Mouse (Mus musculus) hindbrain, postnatal 0 days (tissue): ENCODE measurements around the gene Prkag2. TPM values are rescaled to one million over a fixed set of nuclear protein-coding genes. Genes with fewer than 3 reads are reported as not detected.

Experiments used
- ATAC-seq: fragments of 200-750 bp; cut with Nextera tagmentation; 2 replicates; pipeline ENCODE4 v1.8.0; 2017; ENCODE audit warnings: mild to moderate bottlenecking, moderate TSS enrichment, moderate library complexity
- DNase-seq: peaks from one replicate; pipeline ENCODE4 v3.0.0-alpha.2; 2015; ENCODE audit warnings: low spot score
- H3K27ac ChIP-seq: fragments of 300-500 bp; sonication (generic); 2 replicates; pipeline ENCODE4 v1.5.1; 2014; ENCODE audit warnings: mild to moderate bottlenecking
- H3K27me3 ChIP-seq: fragments of 300-500 bp; sonication (generic); 2 replicates; pipeline ENCODE4 v1.6.1; 2014; ENCODE audit warnings: low read length, mixed read lengths; ENCODE audit not compliant: insufficient read depth
- H3K36me3 ChIP-seq: fragments of 300-500 bp; sonication (generic); 2 replicates; pipeline ENCODE4 v1.6.1; 2014; ENCODE audit warnings: low read length, mixed read lengths; ENCODE audit not compliant: insufficient read depth
- H3K4me1 ChIP-seq: fragments of 300-500 bp; sonication (generic); 2 replicates; pipeline ENCODE4 v1.6.1; 2014; ENCODE audit warnings: antibody characterized with exemption, low read length, mixed read lengths; ENCODE audit not compliant: insufficient read depth
- H3K4me2 ChIP-seq: fragments of 300-500 bp; sonication (generic); 2 replicates; pipeline ENCODE4 v1.6.1; 2014; ENCODE audit warnings: low read depth, mild to moderate bottlenecking, low read length, moderate library complexity, mixed read lengths
- H3K4me3 ChIP-seq: fragments of 300-500 bp; sonication (generic); 2 replicates; pipeline ENCODE4 v1.5.1; 2014; ENCODE audit warnings: low read length
- H3K9ac ChIP-seq: fragments of 300-500 bp; sonication (generic); replicated peaks from 2 replicates; pipeline ENCODE4 v1.6.1; 2014; ENCODE audit warnings: mild to moderate bottlenecking, low read length, moderate library complexity, mixed read lengths
- H3K9me3 ChIP-seq: fragments of 300-500 bp; sonication (generic); 2 replicates; pipeline ENCODE4 v1.6.1; 2016; ENCODE audit warnings: low read length, mixed read lengths
- CTCF ChIP-seq: IDR thresholded peaks from 2 replicates; pipeline ENCODE4 v1.5.1; 2016; ENCODE audit warnings: antibody characterized with exemption, control low read depth, low read depth
- WGBS: fragments of 180-500 bp; shearing (Covaris S2); extraction: QIAGEN DNeasy Blood & Tissue Kit; methylation state at CpG from one replicate; pipeline ENCODE4 v1.1.7; 2014; 5-methylcytosine and 5-hydroxymethylcytosine counted together
- polyA plus RNA-seq: library from polyadenylated mRNA; unstranded; fragments of >200 nt; fragmentation: Nextera tagmentation; extraction: Ambion mirVana; gene quantifications from 2 replicates; pipeline ENCODE4 v1.2.1, GENCODE M21; 2015
- total RNA-seq: library from RNA; depleted of rRNA; stranded (reverse); fragments of >200 nt; gene quantifications from 2 replicates; pipeline ENCODE4 v1.2.3, GENCODE M21; 2014

The Prkag2 gene
- total and polyA plus RNA-seq, 2 experiments from 2014 or later = 38.3 to 86.4 TPM

DNA sequence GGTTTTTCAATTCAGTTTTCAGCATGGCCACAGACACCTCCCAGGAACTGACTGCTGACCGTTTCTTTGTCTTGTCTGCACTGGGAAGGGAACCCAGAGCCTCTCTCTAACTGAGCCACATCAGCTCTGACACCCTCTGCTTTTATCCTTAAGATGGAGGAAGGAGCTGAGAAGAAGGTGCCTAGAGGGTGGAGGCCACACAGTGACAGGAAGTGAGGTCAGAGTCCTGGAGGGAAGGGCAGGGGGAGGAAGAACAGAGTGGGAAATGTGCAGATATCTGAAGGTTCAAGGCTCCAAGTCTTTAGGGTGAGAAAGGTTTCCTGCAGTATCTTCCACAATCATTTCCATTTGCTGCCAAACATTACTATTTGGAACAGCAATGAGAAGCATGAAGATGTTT is 205.6 kb downstream of the Prkag2 start:
- H3K36me3 ChIP-seq = no peaks in the 10 kb centered on the region
- no peak overlapping the region for H3K9ac ChIP-seq
- 58% methylated on average over 1 of the region's 1 CpGs for WGBS
- no peak for TF ChIP-seq CTCF
- H3K4me2 ChIP-seq = no peak overlapping the region
- ATAC-seq (no peak), DNase-seq (no peak)
- H3K4me3 ChIP-seq = no peak overlapping the region
- H3K9me3 ChIP-seq = no peaks in the 10 kb centered on the region
- no peak overlapping the region for H3K27ac ChIP-seq
- no peaks in the 10 kb centered on the region for H3K27me3 ChIP-seq
- no peaks in the 10 kb centered on the region for H3K4me1 ChIP-seq

DNA sequence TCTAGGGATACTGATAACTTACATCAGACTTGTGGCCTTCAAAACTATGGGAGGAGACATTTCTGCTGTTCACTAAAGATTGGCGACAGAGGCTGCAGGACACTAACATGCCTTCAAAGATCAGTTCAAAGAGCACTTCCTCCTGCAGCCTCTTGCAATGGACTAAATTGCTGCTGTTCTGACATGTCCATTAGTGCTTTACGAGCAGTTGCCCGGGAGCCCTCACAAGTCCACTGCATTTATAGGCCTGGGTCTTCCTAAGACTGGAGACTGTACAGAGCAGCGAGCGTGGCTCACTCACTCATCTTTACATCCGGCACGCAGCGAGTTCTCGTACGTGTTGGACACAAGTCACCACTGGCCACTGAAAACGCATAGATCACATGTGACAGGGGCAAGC is 208.0 kb downstream of the Prkag2 start:
- no peaks in the 10 kb centered on the region for H3K9me3 ChIP-seq
- no peak overlapping the region for H3K9ac ChIP-seq
- no peak overlapping the region for H3K27ac ChIP-seq
- DNase-seq (no peak), ATAC-seq (no peak)
- H3K27me3 ChIP-seq = no peaks in the 10 kb centered on the region
- no peak overlapping the region for H3K4me2 ChIP-seq
- no peaks in the 10 kb centered on the region for H3K36me3 ChIP-seq
- WGBS = 91% methylated on average over 11 of the region's 11 CpGs
- H3K4me1 ChIP-seq = no peaks in the 10 kb centered on the region
- no peak for TF ChIP-seq CTCF
- H3K4me3 ChIP-seq = no peak overlapping the region

DNA sequence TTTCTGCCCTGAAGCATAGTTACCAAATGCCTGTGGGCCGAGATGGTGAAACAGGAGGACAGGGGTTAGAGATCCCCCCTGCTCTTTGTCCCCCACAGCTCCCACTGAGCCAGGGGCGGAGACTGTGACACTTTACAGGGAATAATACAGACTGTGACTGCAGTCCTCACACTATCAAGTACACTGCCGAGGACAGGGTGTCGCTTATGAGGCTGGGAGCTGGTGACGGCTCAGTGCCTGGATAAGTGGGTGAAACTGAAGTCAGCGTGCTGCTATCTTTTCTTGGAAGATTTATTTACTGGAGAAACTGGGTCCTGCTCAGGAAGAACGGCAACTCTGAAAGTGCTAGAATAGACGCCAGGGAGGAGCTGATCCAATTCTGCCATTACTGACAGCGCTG is 210.6 kb downstream of the Prkag2 start:
- no peak overlapping the region for H3K27ac ChIP-seq
- H3K27me3 ChIP-seq = no peaks in the 10 kb centered on the region
- TF ChIP-seq CTCF = no peak
- H3K9ac ChIP-seq = no peak overlapping the region
- H3K4me2 ChIP-seq = no peak overlapping the region
- DNase-seq (no peak), ATAC-seq (no peak; the same call in 1 of the 2 replicates)
- H3K4me3 ChIP-seq = no peak overlapping the region
- 67% methylated on average over 9 of the region's 9 CpGs for WGBS
- H3K36me3 ChIP-seq = peaks cover 16% of the 10 kb centered on the region
- H3K9me3 ChIP-seq = no peaks in the 10 kb centered on the region
- no peaks in the 10 kb centered on the region for H3K4me1 ChIP-seq

- H3K9ac ChIP-seq = no peak overlapping the region
- WGBS = 86% methylated on average over 11 of the region's 11 CpGs
- DNase-seq = no peak
- H3K4me3 ChIP-seq = no peak overlapping the region
- H3K9me3 ChIP-seq = no peaks in the 10 kb centered on the region
- no peaks in the 10 kb centered on the region for H3K27me3 ChIP-seq
- ATAC-seq = no peak
- H3K36me3 ChIP-seq = peaks cover 16% of the 10 kb centered on the region
- no peak overlapping the region for H3K4me2 ChIP-seq
- no peaks in the 10 kb centered on the region for H3K4me1 ChIP-seq
- no peak overlapping the region for H3K27ac ChIP-seq
- TF ChIP-seq CTCF = no peak
Observed at GRCm38 (mm10) chr5:24888874-24889591, 211.4 kb downstream of the Prkag2 start.

GRCm38 (mm10) chr5:24887271-24887670 is 213.2 kb downstream of the Prkag2 start:
- H3K4me1 ChIP-seq = no peaks in the 10 kb centered on the region
- no peak for ATAC-seq
- no peaks in the 10 kb centered on the region for H3K9me3 ChIP-seq
- peaks cover 16% of the 10 kb centered on the region for H3K36me3 ChIP-seq
- H3K27ac ChIP-seq = no peak overlapping the region
- WGBS = 91% methylated on average over 8 of the region's 8 CpGs
- DNase-seq = no peak
- no peak overlapping the region for H3K4me3 ChIP-seq
- H3K9ac ChIP-seq = no peak overlapping the region
- TF ChIP-seq CTCF = no peak
- H3K27me3 ChIP-seq = no peaks in the 10 kb centered on the region
- H3K4me2 ChIP-seq = no peak overlapping the region

GRCm38 (mm10) chr5:24878713-24879112 is 221.7 kb downstream of the Prkag2 start:
- Histone ChIP-seq H3K9me3 (no peaks in the 10 kb centered on the region), H3K27ac (no peak overlapping the region), H3K36me3 (peaks cover 22% of the 10 kb centered on the region), H3K4me3 (no peak overlapping the region), H3K9ac (no peak overlapping the region), H3K4me2 (no peak overlapping the region), H3K4me1 (no peaks in the 10 kb centered on the region), H3K27me3 (no peaks in the 10 kb centered on the region)
- ATAC-seq = no peak
- DNase-seq = peak; percentile 19
- 79% methylated on average over 4 of the region's 4 CpGs for WGBS
- TF ChIP-seq CTCF = no peak

DNA sequence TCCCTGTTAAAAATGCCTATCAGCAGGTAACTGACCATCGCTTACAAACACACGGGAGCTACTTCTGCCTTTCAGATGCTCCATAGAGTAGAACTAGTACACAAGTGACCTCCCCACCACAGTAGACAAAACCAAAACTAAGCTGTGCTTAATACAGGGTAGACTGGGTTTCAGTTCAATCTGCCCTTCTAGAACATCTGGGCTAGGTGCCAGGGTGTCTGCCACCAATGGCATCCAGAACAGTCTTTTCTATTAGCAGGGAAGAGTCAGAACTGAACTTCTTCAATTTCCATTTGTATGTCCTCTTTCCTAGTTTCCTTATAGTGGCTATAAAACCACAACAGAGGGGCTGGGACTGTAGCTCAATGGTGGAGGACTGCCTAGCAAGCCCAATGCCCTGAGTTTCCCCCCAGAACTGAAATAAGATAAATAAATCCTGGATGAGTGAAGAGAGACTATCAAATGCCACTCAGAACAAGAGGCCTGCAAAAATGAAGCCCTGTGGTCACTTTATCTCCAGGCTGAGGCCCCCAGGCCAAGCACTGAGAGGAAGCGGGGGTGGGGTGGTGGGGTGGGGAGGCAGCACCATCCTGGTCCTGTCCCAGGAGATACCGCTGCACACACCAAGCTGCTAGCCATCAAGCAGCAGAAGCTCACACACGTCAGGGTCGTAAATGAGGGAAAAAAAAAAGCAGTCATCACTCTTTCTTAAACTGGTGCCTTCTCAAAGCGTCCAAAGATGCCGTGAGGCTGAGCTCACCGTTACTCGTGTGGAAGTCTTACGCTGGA is 222.4 kb downstream of the Prkag2 start:
- 87% methylated on average over 11 of the region's 11 CpGs for WGBS
- no peak for ATAC-seq
- H3K9me3 ChIP-seq = no peaks in the 10 kb centered on the region

More for the DNA sequence above, 222.4 kb downstream of the Prkag2 start:
- H3K27ac ChIP-seq = no peak overlapping the region
- H3K4me1 ChIP-seq = no peaks in the 10 kb centered on the region
- no peaks in the 10 kb centered on the region for H3K27me3 ChIP-seq
- no peak for TF ChIP-seq CTCF
- H3K4me2 ChIP-seq = no peak overlapping the region
- H3K9ac ChIP-seq = no peak overlapping the region
- no peak overlapping the region for H3K4me3 ChIP-seq
- DNase-seq = no peak
- H3K36me3 ChIP-seq = peaks cover 22% of the 10 kb centered on the region
